Mouse (Mus musculus) spleen, postnatal 14 days (tissue): ENCODE measurements at regions not wholly inside any gene's neighbourhood (a gene's known extent, or its start where the extent isn't known, plus 50 kb on each side); places are given as distances from the start of the nearest gene placed in this dataset.

Experiments
- DNase-seq, 2 experiments: peaks; one replicate each; pipeline ENCODE4 v3.0.0; 2021 to 2022; ENCODE audit warnings: low spot score in 2 of 2

GRCm38 (mm10) chr6:143287322-143287721, 120.3 kb downstream of the Etnk1 start:
- no peak for DNase-seq

GRCm38 (mm10) chr6:143288491-143289130, 121.6 kb downstream of the Etnk1 start:
- DNase-seq = no peak

GRCm38 (mm10) chr6:143293648-143294047, 126.6 kb downstream of the Etnk1 start:
- DNase-seq = no peak

- no peak for DNase-seq
Measured at GRCm38 (mm10) chr6:143298391-143298790, 131.4 kb downstream of the Etnk1 start.

- no peak for DNase-seq
Measured at GRCm38 (mm10) chr6:143301414-143301813, 134.4 kb downstream of the Etnk1 start.

- no peak for DNase-seq
Measured at GRCm38 (mm10) chr6:143307327-143307726, 140.3 kb downstream of the Etnk1 start.

GRCm38 (mm10) chr6:143315859-143316258, 148.8 kb downstream of the Etnk1 start:
- no peak for DNase-seq

GRCm38 (mm10) chr6:143320426-143320825, 153.4 kb downstream of the Etnk1 start:
- DNase-seq = no peak

GRCm38 (mm10) chr6:143324636-143325035, 157.6 kb downstream of the Etnk1 start:
- DNase-seq = no peak

- no peak for DNase-seq
Measured at GRCm38 (mm10) chr6:143326956-143327722, 160.1 kb downstream of the Etnk1 start.

- no peak for DNase-seq
Measured at GRCm38 (mm10) chr6:143327788-143328187, 160.8 kb downstream of the Etnk1 start.

- no peak for DNase-seq
Measured at GRCm38 (mm10) chr6:143328202-143328601, 161.2 kb downstream of the Etnk1 start.

- DNase-seq = no peak
Measured at GRCm38 (mm10) chr6:143329096-143329495, 162.1 kb downstream of the Etnk1 start.

- no peak for DNase-seq
Measured at GRCm38 (mm10) chr6:143333493-143333892, 166.5 kb downstream of the Etnk1 start.

GRCm38 (mm10) chr6:143336574-143336973, 169.6 kb downstream of the Etnk1 start:
- no peak for DNase-seq

- DNase-seq = no peak
Measured at GRCm38 (mm10) chr6:143349000-143349399, 182.0 kb downstream of the Etnk1 start.

- no peak for DNase-seq
Measured at GRCm38 (mm10) chr6:143359320-143360032, 192.5 kb downstream of the Etnk1 start.

- no peak for DNase-seq
Measured at GRCm38 (mm10) chr6:143361149-143361725, 194.2 kb downstream of the Etnk1 start.

- no peak for DNase-seq
Measured at GRCm38 (mm10) chr6:143361963-143362362, 194.9 kb downstream of the Etnk1 start.

- DNase-seq = no peak
Measured at GRCm38 (mm10) chr6:143365840-143366239, 198.8 kb downstream of the Etnk1 start.

- no peak for DNase-seq
Measured at GRCm38 (mm10) chr6:143367804-143368203, 200.8 kb downstream of the Etnk1 start.

GRCm38 (mm10) chr6:143368646-143369045, 201.6 kb downstream of the Etnk1 start:
- DNase-seq = no peak
